Mouse (Mus musculus): ENCODE data around the gene Nek6. TPM values are rescaled to one million over a fixed set of nuclear protein-coding genes. Genes with fewer than 3 reads are reported as not detected.

Gene Nek6
- polyA plus RNA-seq, 1 experiment from 2014 or later: 90.1 TPM

GRCm38 (mm10) chr2:38574697-38575096, 63.3 kb downstream of the Nek6 start:
- Histone ChIP-seq H3K4me1 (0 out of 2 replicates have a peak, but pooled peaks cover 7% of the 10 kb centered on the region), H3K27ac (no peak overlapping the region), H3K27me3 (ENCODE audit: insufficient read depth, poor library complexity, severe bottlenecking) (no peaks in the 10 kb centered on the region), H3K4me3 (no peak overlapping the region), H3K9me3 (no peaks in the 10 kb centered on the region), H3K36me3 (peaks cover 76% of the 10 kb centered on the region)
- no peak for DNase-seq (ENCODE audit: low spot score)
- WGBS: 89% methylated on average over 2 of the region's 2 CpGs

DNA sequence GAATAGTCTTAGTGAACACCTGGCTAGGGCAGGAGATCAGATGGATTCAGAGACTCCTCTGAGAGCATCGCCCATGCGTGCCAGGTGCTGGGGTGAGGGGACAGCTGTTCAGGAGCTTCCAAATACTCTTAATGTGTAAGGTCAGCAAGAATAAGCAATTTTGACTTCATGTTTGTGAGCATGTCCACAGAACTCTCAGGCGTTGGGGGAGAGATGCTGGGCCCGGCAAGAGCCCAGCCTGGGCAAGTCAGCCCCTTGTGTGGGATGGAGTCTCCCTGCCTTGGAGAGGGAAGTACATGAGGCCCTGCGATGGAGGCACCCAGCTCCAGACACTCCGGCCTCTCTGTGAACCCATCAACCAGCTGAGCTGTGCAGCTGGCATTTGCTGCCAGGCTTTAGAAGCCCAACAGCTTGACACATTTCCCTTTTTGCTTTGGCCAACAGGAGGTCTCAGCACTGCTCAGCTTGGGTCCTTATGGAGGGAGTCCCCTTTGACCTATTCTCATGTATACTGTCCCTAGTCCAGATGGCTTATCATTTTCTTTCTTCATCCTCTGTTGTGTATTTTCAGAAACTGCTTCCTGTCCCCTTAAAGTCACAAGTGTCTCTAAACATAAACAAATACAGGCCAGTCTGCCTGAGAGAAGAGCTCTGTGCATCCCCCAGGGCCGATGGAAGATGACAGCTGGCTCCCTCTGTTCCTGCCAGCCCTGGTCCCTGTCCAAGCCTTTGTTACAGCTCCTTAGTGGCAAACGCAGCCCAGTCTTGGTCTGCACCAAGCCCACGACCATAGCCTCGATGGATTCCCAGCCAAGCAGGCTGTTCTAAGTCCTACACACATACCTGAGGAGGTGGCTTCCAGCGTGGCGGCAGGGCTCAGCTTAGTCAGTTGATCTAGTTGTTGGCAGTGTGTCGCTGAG, 67.4 kb downstream of the Nek6 start:
- 66% methylated on average over 13 of the region's 13 CpGs for WGBS
- peaks cover 18% of the 10 kb centered on the region; the same call in 1 of the 2 replicates for H3K4me1 ChIP-seq
- H3K4me3 ChIP-seq: no peak overlapping the region
- no peak for DNase-seq (ENCODE audit: low spot score)
- H3K27me3 ChIP-seq (ENCODE audit: insufficient read depth, poor library complexity, severe bottlenecking): no peaks in the 10 kb centered on the region
- no peaks in the 10 kb centered on the region for H3K9me3 ChIP-seq
- no peak overlapping the region for H3K27ac ChIP-seq
- H3K36me3 ChIP-seq: peaks cover 61% of the 10 kb centered on the region

GRCm38 (mm10) chr2:38579528-38579927, 68.1 kb downstream of the Nek6 start:
- Histone ChIP-seq H3K27ac (0 out of 2 replicates have a peak overlapping the region, but pooled peaks have one; percentile 16), H3K4me3 (no peak overlapping the region), H3K9me3 (no peaks in the 10 kb centered on the region), H3K4me1 (peaks cover 20% of the 10 kb centered on the region), H3K36me3 (peaks cover 62% of the 10 kb centered on the region), H3K27me3 (ENCODE audit: insufficient read depth, poor library complexity, severe bottlenecking) (no peaks in the 10 kb centered on the region)
- WGBS: 77% methylated on average over 1 of the region's 1 CpGs
- no peak for DNase-seq (ENCODE audit: low spot score)

GRCm38 (mm10) chr2:38583982-38584381, 72.5 kb downstream of the Nek6 start:
- WGBS: 85% methylated on average over 2 of the region's 2 CpGs
- no peak overlapping the region for H3K4me3 ChIP-seq
- H3K36me3 ChIP-seq: peaks cover 63% of the 10 kb centered on the region
- H3K9me3 ChIP-seq: no peaks in the 10 kb centered on the region
- no peaks in the 10 kb centered on the region for H3K27me3 ChIP-seq (ENCODE audit: insufficient read depth, poor library complexity, severe bottlenecking)
- DNase-seq (ENCODE audit: low spot score): no peak
- peaks cover 50% of the 10 kb centered on the region for H3K4me1 ChIP-seq
- H3K27ac ChIP-seq: no peak overlapping the region

DNA sequence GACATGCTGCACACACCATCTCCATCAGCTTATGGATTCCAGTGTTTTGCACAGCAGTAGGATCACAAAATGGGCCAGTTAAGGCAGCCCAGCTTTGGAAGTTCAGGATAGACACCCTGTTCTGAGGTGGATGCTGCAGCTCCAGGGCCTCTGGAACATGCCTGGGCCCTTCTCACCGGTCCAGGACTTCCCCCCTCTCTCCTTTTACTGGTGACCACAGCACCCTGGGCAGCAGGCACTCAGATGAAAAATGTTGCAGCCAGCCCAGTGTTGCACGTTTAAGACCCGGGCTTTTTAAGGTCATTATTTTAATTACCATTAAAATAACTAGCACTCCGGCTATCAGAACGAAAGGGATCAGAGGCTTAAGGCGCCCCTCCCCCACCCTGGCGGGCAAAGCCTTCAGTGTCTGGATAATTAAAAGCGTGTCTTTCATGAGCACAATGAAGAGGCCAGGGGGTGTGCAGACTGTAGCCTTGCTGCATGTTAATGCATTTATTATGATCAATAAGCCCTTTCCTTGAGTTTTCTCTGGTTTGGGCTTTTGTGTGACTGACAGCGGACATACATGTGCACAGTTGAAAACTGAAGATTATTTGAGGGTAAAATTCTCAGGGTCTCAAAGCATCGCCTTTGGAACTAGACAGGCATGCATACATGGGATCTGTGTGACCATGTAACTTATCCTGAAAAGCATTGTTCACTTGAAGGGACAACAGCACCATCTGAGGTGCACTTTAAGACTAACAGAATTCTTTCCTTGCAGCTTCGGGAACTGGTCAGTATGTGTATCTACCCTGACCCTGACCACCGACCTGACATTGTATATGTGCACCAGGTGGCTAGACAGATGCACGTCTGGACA, 73.3 kb downstream of the Nek6 start:
- WGBS: 62% methylated on average over 13 of the region's 13 CpGs
- Histone ChIP-seq H3K27me3 (ENCODE audit: insufficient read depth, poor library complexity, severe bottlenecking) (no peaks in the 10 kb centered on the region), H3K27ac (no peak overlapping the region), H3K4me3 (no peak overlapping the region), H3K9me3 (no peaks in the 10 kb centered on the region), H3K36me3 (peaks cover 63% of the 10 kb centered on the region), H3K4me1 (peaks cover 42% of the 10 kb centered on the region)
- no peak for DNase-seq (ENCODE audit: low spot score)

GRCm38 (mm10) chr2:38585379-38585736, 73.9 kb downstream of the Nek6 start:
- DNase-seq (ENCODE audit: low spot score): no peak
- no peaks in the 10 kb centered on the region for H3K27me3 ChIP-seq (ENCODE audit: insufficient read depth, poor library complexity, severe bottlenecking)
- WGBS: 55% methylated on average over 5 of the region's 5 CpGs
- H3K9me3 ChIP-seq: no peaks in the 10 kb centered on the region
- H3K4me1 ChIP-seq: peaks cover 36% of the 10 kb centered on the region
- no peak overlapping the region for H3K4me3 ChIP-seq
- H3K36me3 ChIP-seq: peaks cover 64% of the 10 kb centered on the region
- no peak overlapping the region for H3K27ac ChIP-seq

- no peak overlapping the region for H3K27ac ChIP-seq
- no peak for DNase-seq (ENCODE audit: low spot score)
- H3K9me3 ChIP-seq: no peaks in the 10 kb centered on the region
- H3K4me3 ChIP-seq: no peak overlapping the region
- peaks cover 33% of the 10 kb centered on the region for H3K4me1 ChIP-seq
- peaks cover 66% of the 10 kb centered on the region for H3K36me3 ChIP-seq
- no peaks in the 10 kb centered on the region for H3K27me3 ChIP-seq (ENCODE audit: insufficient read depth, poor library complexity, severe bottlenecking)
- 33% methylated on average over 6 of the region's 6 CpGs for WGBS
These were observed 75.3 kb downstream of the Nek6 start for GRCm38 (mm10) chr2:38586733-38587132.

- 73% methylated on average over 6 of the region's 6 CpGs for WGBS
- Histone ChIP-seq H3K4me1 (peaks cover 17% of the 10 kb centered on the region), H3K36me3 (peaks cover 36% of the 10 kb centered on the region), H3K4me3 (no peak overlapping the region), H3K9me3 (no peaks in the 10 kb centered on the region), H3K27ac (no peak overlapping the region), H3K27me3 (ENCODE audit: insufficient read depth, poor library complexity, severe bottlenecking) (no peaks in the 10 kb centered on the region)
- no peak for DNase-seq (ENCODE audit: low spot score)
These were observed 80.5 kb downstream of the Nek6 start for GRCm38 (mm10) chr2:38591751-38592459.

GRCm38 (mm10) chr2:38594874-38595273, 83.4 kb downstream of the Nek6 start:
- Histone ChIP-seq H3K4me1 (peaks cover 20% of the 10 kb centered on the region), H3K27me3 (ENCODE audit: insufficient read depth, poor library complexity, severe bottlenecking) (no peaks in the 10 kb centered on the region), H3K9me3 (no peaks in the 10 kb centered on the region), H3K4me3 (no peak overlapping the region), H3K36me3 (peaks cover 11% of the 10 kb centered on the region), H3K27ac (no peak overlapping the region)
- no peak for DNase-seq (ENCODE audit: low spot score)
- 88% methylated on average over 7 of the region's 7 CpGs for WGBS

DNA sequence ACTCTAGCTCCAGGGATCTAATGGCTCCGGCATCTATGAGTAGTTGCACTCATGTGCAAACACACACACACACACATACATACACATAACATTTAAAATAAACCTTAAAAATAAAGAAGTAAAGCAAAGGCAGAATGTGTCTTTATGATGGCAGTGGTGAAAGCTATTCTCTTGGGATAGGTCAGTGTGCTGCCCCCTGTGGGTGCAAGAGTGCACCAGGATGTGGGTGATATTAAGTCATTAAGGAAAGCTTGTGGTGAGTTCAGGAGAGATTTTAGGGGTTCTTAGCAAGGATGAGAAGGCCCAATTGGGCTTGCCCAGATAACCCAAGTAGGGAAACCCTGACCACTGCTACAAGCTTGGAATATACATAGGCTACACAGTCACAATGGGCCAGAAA, 86.5 kb downstream of the Nek6 start:
- Histone ChIP-seq H3K4me1 (peaks cover 11% of the 10 kb centered on the region), H3K36me3 (no peaks in the 10 kb centered on the region), H3K27ac (no peak overlapping the region), H3K4me3 (no peak overlapping the region), H3K27me3 (ENCODE audit: insufficient read depth, poor library complexity, severe bottlenecking) (no peaks in the 10 kb centered on the region), H3K9me3 (no peaks in the 10 kb centered on the region)
- 78% methylated on average over 1 of the region's 1 CpGs for whole genome bisulfite sequencing
- DNase-seq (ENCODE audit: low spot score): no peak

- 88% methylated on average over 2 of the region's 2 CpGs for WGBS
- Histone ChIP-seq H3K4me1 (peaks cover 11% of the 10 kb centered on the region), H3K27ac (no peak overlapping the region), H3K4me3 (no peak overlapping the region), H3K9me3 (no peaks in the 10 kb centered on the region), H3K27me3 (ENCODE audit: insufficient read depth, poor library complexity, severe bottlenecking) (no peaks in the 10 kb centered on the region), H3K36me3 (no peaks in the 10 kb centered on the region)
- DNase-seq (ENCODE audit: low spot score): no peak
These were observed 87.0 kb downstream of the Nek6 start for GRCm38 (mm10) chr2:38598395-38598794.

- Histone ChIP-seq H3K36me3 (0 out of 2 replicates have a peak, but pooled peaks cover 2% of the 10 kb centered on the region), H3K4me1 (peaks cover 11% of the 10 kb centered on the region), H3K27ac (no peak overlapping the region), H3K9me3 (no peaks in the 10 kb centered on the region), H3K4me3 (no peak overlapping the region), H3K27me3 (ENCODE audit: insufficient read depth, poor library complexity, severe bottlenecking) (no peaks in the 10 kb centered on the region)
- no peak for DNase-seq (ENCODE audit: low spot score)
These were observed 89.4 kb downstream of the Nek6 start for GRCm38 (mm10) chr2:38600842-38601241.

Measured in heart, embryonic 10.5 days (tissue).